Mouse (Mus musculus) thymus, postnatal 14 days (tissue): Measurements from ENCODE around the gene Lingo1.

ENCODE experiments used
- DNase-seq: peaks from one replicate; pipeline ENCODE4 v3.0.0; 2021

The Lingo1 gene

DNA sequence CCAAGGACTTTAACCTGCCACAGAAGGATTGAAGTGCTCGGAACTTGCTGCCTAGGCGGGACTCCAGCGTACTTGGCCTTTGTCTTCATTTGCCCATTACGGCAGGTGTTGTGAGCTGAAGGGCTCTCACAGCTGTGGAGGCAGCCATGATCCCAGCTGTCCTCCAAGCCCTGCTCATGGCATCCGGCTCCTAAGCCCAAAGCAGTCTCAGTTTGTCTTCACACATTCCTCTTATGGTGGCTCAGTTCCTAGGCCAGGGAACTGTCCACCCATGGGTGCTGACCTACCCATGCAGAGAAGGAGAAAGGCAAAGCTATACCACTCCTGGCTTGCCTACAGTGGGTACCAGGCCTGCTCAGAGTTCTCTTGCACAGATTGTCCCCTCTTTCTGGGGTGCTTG lies 132.1 kb downstream of the Lingo1 start:
- no peak for DNase-seq

DNA sequence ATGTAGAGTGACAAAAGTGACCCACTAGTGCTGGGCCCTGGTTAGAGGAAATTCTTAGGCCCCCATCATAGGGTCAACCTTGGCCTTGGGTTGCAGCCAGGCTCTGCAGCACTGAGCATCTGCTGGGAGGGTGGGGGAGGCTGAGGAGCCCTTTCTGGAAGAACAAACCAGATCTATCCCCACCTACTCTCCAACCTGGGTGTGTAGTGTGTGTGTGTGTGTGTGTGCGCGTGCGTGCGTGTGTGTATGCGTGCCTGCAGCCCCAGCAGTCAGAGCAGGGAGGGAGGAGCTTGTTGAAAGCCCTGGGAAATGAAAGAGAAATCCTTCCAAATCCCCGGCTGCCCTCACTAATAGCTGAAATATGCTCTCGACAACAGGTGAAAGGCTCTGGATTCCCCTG lies 133.3 kb downstream of the Lingo1 start:
- DNase-seq, result no peak

DNA sequence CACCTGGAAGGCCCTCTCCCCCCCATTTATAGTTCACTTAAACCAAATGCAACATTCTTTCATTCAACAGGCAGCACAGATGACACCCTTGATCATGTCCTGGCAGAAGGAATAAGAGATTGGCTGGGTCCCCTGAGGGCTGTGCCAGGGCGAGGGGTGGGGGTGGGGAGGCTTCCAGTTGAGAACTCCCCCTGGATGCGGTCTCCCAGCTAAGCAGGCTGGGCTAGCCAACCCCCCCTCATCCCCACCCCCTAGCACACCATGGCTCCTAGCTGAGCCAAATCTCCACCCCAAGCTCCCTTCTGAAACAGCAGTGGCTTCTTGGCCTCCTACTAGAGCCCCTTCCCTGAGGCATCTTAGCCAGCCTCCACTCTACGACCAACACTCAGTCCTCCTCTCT lies 133.9 kb downstream of the Lingo1 start:
- no peak for DNase-seq

DNA sequence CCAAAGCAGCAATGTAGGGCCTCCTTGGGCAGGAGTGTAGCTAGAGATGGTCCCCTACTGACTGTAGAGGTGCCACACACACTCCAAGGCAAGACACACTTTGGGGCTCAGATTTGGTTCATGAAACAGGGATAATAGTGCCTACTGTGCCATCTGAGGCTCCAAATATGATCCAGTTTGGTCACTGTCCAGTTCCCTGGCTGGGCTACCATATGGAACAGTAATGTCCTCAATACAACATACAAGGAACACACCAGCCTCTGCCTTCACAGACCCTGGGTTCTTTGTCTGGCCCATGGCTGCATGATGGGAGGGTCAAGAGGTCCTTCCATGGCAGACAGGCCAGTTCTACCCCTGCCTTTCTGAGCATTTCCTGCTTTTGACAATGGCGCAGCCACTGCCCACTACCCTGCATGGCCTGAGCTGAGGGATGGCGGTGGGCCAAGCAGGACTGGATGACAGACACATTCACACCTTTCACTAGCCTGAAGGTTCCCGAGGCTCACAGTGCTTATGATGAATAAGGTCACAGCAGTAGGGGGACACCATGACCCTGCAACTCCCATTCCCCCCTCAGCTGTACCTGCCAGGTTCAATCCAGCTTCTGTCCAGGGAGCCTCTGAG lies 134.9 kb downstream of the Lingo1 start:
- DNase-seq, result no peak

DNA sequence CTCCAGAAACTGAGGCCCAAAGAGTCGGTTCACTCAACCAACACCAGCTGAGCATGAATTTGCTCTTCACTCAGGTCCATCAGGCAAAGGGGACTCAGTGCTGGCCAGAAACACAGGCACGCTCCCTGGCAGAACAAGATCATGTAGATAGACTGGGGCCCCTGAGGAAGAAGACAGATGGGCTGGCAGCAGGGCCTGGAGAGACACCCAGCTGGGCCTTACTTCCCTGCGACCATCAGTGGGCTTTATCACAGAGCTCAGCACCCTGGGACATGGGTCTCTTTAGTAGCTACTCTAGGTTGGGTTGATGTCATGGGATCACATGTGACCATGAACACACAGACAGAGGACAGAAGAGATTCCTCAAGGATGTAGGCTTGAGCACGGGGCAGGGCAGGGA lies 137.7 kb downstream of the Lingo1 start:
- no peak for DNase-seq

DNA sequence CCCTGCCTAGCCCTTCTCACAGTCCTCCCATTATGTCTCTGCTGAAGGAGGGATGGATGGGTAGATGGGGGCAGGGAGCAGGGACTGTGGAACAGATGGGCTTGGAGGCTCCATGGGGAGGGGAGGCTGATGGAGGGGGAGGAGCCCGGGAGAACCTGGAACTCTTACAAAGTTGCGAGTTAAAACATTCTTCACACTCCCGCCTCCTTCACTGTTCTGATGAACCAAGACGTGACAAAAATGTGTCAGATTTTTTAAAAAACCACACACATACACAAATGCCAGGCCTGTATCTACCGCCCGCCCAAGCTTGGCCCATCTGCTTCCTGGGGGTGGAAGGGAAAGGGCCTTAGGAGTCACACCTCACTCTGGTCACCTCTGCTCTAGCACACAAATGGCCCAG lies 138.3 kb downstream of the Lingo1 start:
- DNase-seq, result no peak

DNA sequence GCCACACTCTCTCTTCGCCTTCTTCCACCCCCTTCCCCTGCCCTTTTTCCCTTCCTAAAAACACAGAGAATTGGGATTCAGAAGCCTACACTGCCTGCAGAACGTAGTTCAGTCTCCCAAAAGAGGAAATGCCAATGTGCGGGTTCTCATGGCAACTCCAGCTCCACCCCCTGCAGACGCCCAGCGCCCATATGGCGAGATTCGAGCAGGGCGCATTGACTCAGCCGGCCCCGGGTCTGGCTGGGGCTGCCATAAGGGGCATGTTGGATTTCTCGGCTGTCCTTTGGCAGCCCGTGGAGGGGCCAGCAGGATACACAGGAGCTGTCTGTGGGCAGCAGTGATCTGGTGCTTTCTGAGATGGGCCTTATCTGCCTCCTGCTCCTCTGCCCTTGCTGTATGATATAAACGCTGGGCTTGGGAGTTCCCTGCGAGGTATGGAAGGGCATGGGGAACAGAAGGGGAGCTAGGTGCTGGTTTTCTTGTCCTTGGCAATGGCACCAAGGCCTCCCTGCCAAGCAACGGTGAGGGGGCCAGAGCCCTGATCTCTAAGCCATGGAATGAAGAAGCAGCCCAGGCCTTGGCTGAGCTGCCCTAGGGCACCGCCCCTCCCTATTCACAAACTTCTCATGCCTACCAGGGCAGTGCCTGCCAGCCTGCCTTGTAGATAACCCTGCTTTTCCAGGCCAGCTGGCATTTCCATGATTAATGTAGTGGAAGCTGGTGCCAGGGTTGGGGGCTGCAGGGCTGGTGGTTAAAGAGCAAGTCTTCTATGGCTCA lies 139.3 kb downstream of the Lingo1 start:
- no peak for DNase-seq

DNA sequence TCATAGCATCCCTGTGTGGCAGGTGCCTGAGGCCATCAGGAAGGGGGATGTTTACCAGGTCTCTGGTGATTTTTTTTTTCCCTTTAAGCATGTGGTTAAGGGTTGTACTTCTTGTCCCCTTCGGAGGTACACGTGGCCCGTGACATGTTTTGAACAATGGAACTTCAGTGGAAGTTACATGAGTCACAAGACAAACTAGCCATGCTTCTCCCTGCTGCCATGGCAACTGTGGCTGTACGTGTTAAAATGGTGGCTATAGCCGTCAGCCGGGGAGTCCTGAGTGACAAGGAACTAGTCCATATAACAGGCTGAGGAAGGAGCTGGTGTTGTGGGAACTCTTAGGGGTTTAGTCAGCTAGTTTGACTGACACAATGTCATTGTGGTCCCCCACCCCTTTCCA lies 141.1 kb downstream of the Lingo1 start:
- no peak for DNase-seq

DNA sequence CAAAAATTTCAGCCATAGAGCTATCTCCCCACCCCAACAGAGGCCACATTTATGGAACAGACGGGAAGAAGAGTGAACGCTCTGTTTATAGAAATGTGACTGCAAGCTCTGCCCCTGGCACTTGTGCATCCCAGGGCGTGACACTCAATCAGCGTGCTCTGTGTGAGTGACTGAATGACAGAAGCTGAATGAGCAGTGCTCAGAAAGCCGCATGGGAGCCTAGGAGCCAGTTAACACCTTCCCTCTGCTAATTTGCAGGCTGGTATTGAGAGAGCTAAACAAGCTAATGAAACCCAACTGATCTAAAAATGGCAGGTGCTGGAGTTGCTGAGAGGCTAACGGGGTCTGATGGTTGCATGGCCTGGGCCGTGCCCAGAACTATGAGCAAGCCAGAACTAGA lies 143.7 kb downstream of the Lingo1 start:
- DNase-seq, result no peak

DNA sequence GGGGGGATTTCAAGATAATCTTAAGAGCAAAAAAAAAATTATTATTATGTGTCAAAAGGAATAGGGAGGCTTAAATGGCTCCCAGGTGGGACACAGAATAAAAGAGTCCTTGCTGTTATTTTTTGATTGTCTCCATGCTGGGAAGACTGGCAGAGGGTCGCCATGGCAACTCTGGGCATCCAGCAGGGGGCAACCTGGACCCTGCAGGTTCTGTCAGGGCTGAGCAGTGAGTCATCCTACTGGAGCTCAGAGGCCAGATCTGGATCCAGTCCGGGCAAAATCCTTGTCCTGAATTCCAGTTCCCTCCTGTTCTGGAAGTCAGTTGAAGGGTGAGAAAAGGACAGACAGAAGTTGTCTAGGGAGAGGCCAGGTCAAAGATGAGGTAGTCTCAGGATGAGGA lies 144.7 kb downstream of the Lingo1 start:
- no peak for DNase-seq

DNA sequence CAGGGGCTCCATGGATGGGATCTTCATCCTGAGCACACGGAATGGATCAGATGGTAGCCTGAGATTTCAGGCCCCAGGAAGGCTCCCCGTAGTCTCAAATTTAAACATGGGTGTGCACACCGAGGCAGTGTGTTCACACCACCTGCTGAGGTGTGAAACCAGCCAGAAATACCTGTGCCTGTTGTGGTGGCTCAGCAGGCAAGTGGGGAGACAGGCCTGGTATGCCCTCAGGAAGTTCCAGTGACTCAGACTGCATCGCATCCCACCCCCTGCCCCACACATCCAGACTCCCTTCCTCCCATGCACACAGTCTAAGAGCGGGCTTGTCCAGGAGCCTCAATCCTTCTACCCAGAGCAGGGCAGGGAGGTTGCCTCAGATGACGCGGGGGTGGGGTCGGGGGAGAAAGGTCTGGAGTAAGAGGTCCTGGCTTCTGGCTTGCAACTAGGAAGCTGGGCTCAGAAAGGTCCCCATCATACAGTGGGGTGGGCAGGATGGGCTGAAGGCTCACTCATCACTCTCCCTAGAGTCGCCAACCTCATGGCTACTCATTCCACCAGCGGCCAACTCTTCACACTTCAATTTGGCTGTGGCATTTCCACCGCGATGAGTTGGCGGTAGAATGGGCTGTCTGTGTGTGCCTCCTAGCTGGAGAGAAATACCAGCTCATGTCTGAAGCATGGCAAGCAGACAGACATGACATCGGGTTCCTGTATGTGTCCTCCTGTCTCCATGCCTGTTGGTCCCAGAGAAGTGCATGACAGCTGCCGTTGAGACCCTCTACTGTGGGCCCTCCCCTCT lies 149.8 kb downstream of the Lingo1 start:
- no peak for DNase-seq

DNA sequence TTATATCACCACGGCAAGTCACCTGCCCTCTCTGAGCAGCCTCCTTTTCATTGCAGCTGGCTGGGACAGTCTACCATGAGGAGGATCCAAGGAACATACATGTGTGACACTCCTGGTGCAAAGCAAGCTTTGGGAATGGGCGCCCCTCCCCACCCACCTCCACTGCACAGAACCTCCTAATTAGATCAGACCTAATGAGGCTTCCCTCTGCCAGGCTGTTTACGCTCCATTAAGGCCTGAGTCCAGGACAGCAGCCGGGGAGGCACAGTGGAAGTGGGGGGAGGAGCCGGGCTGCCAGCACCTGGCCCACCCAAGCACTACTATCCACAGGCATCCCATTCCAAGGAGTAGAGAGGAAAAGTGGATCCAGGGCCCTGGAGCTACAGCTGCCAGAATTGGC lies 152.8 kb downstream of the Lingo1 start:
- DNase-seq, result no peak

DNA sequence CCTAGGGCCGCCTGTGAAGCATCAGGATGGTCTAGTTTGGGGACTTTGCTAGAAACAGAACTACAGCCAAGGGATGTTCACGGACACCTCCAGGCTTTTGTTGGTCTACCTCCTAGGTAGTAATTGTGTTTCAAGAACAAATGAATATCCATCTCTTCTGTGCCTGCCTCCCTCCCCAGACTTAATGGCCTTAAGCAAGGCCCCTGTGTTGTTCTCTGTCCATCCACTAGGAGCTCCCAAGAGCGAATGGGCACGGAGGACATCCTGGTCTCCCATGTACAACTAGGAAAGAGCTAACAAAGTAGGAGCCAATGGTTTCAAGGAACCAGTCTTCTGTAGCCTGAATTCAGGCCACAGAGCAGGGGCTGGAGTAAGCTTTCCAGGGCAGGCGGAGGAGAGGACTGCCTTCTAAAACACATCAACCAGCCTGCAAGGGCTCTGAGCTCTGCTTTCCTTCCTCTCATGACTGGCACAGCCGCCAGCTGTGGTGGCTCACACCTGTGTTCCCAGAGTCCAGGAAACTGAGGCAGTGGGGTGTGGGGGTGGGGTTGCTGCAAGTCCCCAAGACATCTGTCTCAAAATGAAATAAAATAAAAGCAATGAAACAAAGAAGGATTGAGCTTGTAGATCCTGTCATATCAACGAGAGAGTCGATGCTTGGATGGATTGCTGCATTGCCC lies 157.9 kb downstream of the Lingo1 start:
- DNase-seq, result peak; percentile 59

DNA sequence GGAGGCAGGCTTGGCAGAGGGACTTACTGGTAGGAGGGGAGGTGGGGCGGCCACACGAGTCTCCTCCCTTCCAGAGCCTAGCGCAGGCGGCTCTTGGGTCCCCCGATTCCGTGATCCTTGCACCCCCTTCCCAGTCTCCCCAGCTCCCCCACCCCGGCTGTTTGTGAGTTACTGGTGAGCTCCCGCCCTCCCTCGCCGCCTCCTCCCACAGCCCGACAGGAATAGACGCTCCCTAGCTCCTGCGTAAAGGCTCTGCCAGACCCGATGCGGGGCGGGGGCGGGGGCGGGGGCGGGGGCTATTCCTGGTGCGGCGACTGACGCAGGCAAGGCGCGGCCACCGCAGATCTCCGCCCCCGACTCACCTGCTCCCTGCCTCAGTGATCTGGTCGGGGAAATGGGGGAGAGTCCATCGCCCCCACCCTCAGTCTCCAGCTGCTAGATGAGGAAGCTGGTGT lies 158.8 kb downstream of the Lingo1 start:
- no peak for DNase-seq

DNA sequence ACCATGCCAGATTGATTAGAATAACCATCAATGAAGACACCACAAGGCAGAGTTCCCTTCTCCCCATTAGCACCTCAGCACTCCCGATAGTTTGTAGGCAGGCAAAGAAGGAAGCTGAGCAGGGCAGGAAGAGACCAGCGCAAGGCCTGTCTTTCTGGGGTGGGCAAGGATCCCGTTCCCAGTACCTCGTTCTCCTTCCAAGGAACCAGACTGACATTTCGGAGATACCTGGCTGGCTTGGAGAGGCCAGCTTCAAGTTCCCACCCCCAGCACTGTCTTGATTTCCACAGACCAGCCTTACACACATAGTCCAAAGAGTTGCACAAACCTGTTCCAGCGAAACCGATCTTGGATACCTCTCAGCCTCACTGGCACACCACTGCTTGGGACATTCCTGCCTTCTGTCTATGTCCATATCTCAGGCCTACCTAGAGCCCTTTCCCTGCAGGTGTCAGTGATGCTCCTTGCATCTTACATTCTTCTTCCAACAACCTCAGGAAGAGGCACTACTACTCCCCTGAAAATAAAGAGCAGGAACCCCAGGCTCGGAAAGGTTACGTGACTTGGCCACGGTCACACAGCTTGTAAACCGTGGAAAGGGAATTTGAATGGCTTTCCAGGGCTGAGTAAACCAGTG lies 159.4 kb downstream of the Lingo1 start:
- DNase-seq, result no peak

DNA sequence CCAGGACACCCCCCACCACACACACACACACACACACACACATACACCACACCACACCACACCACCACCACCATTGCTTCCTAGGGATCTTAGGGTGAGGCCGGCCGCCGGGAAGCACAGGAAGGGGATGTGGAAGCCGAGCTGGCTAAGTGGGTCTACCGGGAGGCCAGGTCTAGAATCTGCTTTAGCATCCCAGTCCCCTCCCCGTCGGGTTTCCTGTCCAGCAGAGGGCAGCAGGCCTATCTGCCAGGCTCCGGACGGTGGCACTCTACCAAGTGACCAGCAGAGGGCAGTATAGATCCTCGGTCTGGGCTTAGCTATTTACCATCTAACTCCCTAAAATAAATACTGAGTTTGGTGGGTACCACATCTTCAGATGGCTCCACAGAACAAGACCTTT lies 160.1 kb downstream of the Lingo1 start:
- peak; percentile 84 for DNase-seq

DNA sequence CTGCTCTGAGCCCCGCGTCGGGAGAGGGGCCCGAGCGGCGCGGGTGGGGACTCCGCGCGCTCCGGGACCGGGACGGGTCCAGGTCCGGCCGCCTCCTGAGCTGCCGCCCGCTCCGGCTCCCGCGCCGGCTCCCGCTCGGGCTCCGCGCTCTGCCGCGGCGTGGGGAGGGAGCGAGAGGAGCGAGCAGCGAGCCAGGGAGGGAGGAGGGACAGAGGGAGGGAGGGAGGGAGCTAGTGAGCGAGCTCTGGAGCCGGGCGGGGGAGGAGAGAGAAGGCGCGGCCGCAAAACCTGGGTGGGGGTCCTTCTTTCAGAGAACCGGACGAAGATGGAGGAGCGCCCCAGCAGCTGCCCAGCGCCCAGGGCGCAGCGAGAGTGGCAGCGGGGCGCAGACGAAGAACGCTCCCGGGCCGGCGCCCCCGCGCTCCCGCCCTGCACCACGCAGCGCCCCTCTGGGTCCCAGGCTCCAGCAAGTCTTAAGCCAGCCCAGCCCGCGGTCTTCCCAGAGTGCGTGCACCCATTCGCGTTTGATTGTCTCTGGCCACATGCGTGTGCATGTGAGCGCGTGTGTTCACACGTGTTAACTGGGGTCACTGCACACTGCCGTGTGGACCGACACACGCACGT lies 160.7 kb downstream of the Lingo1 start:
- DNase-seq, result peak; percentile 22

DNA sequence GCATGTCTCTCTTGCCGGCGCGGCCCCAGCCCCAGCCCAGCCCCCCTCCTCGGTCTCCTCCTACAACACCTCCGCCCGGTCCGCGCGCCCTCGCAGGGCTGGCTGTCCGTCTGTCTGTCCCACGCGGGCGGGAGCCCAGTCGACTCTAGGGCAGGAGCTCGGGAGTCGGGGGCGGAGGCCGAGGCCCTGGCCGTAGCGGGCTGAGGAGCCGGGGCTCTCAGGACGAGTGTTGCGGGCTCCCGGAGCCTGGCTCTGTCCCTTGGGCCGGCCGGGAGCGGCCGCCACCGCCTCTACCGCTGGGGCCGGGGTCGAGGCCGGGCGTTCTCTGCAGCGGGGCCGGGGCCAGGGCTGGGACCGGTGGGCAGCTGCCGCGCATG lies 161.2 kb downstream of the Lingo1 start:
- DNase-seq, result no peak

DNA sequence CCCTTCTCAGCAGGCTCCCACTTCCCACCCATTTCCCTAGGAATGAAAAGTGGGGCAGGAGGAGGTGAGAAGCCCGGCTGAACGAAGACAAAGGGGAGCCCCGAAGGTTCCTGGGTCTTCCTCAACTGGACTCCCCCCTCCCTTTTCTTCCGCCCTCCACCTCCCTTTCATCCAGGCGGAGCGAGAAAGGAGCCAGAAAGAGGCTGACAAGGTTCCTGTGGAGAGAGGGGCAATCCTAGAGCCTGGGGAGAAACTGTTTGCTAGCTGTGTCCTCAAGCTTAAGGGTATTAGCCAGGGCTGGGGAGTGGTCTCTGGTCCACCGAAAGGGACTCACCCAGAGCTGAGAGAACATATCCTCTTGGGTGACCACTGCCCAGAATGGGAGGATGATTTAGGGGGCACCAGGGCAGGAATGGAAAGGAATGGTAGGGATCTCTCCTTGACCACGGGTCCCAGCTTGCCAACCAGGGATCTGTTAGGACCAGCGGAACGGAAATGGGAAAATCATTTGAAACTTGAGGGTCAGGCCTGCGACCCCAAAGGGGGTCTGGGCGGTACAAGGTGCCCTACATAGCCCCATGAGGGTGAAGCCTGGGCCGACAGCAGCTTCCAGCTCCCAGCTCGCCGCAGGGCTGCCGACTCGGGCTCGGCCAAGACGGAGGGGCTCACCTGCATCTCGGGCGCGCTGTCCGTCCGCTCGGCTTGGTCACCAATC lies 161.7 kb downstream of the Lingo1 start:
- no peak for DNase-seq

DNA sequence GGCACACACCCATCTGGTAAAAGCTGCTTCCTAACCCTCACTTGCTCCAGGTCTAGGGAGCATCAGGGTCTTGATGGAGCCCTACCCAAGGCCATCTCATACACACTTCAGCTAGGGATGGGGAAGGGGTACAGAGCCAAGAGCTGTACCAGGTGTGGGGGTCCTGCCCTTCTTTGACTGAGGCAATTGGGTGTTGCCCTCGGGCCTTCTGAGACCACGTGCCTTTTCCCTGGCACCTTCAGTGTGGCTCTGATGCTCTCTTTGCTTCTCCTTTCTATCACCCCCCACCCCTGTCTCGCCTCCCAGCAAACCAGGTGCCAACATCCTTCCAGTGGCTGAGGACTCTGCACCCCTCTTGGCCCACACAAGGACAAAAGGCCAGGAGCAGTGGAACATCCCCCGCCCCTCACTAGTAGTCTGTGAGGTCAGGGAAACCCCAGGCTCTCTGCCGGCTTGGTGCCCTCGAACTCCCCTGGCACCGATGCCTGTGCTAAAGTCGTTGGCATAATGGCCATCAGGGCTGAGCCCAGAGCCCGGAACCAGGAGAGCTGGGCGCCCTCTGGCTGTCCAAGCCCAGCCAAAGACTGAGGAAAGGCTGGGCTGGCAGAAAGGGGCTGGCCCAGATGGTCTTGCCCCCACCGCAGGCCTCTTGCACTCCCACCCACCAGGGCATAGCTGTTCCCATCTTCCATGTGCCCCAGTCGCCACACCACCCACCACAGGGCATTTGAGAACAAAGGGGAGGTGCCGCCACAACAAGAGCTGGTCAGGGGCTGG lies 162.6 kb downstream of the Lingo1 start:
- no peak for DNase-seq

DNA sequence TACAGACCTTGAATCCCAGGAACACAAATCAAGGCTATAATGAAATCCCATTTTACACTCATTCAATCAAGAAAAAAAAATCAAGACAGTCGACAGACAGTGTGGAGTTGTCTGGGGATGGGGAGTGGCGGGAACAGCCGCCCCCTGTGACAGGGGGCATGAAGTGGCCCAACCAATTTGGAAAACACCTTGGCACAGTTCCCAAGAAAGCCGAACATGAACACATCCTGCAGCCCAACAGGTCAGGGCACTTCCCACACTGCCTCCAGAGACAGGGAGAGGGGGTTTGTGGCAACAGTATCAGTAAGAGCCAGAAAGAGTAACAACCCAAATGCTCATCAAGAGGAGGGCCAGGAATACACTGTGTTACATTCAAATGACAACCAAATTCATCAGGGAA lies 165.3 kb downstream of the Lingo1 start:
- no peak for DNase-seq
